Mouse (Mus musculus) cortical plate, adult 2 months (tissue): ENCODE measurements at regions not wholly inside any gene's neighbourhood (a gene's known extent, or its start where the extent isn't known, plus 50 kb on each side); places are given as distances from the start of the nearest gene placed in this dataset.

Experiments
- CTCF ChIP-seq: fragments of 200-500 bp; IDR thresholded peaks from 2 replicates; pipeline ENCODE4 v1.5.1; 2011; ENCODE audit warnings: mild to moderate bottlenecking, control low read depth, low read length; ENCODE audit not compliant: insufficient read depth; ENCODE audit errors: extremely low read depth
- POLR2A ChIP-seq: fragments of 200-500 bp; IDR thresholded peaks from 2 replicates; pipeline ENCODE4 v1.6.1; 2011; ENCODE audit warnings: mild to moderate bottlenecking, low read length, control low read depth; ENCODE audit not compliant: insufficient read depth; ENCODE audit errors: extremely low read depth

DNA sequence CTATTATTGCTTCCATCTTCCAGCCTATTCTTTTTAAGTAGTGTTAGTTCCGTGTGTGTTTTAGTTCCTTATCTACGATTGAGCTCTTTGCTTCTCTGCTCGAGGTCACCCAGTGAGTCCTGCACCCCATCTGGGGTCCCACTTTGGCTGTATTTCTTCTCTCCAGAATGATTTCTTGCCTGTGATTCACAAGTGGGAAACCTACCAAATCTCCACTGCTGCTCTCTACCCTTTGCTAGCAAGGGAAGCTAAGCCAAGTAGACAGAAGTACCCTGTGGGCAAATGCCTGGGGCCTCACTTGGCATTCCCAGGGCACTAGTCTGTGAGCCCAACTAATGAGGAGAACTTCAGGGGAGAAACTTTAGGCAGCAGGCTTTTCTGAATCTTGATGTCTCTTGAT lies 142.5 kb upstream of the Slc30a5 start:
- TF ChIP-seq CTCF, result no peak
- no peak for TF ChIP-seq POLR2A
